Mouse (Mus musculus) limb, embryonic 14.5 days (tissue): ENCODE data around the gene Exosc9. TPM values are rescaled to one million over a fixed set of nuclear protein-coding genes. Genes with fewer than 3 reads are reported as not detected.
A peak's percentile ranks its signal among the peaks of the same experiment; 100 is the strongest.

Experiments used
- ATAC-seq: fragments of 200-750 bp; cut with Nextera tagmentation; 2 replicates; pipeline ENCODE4 v1.8.0; 2017; ENCODE audit warnings: low read depth, moderate number of reproducible peaks, moderate TSS enrichment; ENCODE audit not compliant: low FRiP score
- DNase-seq: peaks from one replicate; pipeline ENCODE4 v3.0.0-alpha.2; 2015; ENCODE audit warnings: low spot score
- H3K27ac ChIP-seq: fragments of 300-500 bp; sonication (generic); replicated peaks from 2 replicates; pipeline ENCODE4 v1.5.1; 2014; ENCODE audit warnings: low read depth, mild to moderate bottlenecking, low read length, moderate library complexity, mixed read lengths
- H3K27me3 ChIP-seq: fragments of 300-500 bp; sonication (generic); 2 replicates; pipeline ENCODE4 v1.6.1; 2014; ENCODE audit warnings: low read length, mixed read lengths; ENCODE audit not compliant: control insufficient read depth, insufficient read depth
- H3K36me3 ChIP-seq: fragments of 300-500 bp; sonication (generic); 2 replicates; pipeline ENCODE4 v1.6.1; 2014; ENCODE audit warnings: mild to moderate bottlenecking, low read length, moderate library complexity, mixed read lengths; ENCODE audit not compliant: control insufficient read depth, insufficient read depth
- H3K4me1 ChIP-seq: fragments of 300-500 bp; sonication (generic); 2 replicates; pipeline ENCODE4 v1.6.1; 2014; ENCODE audit warnings: antibody characterized with exemption, low read length, mixed read lengths; ENCODE audit not compliant: control insufficient read depth, insufficient read depth
- H3K4me2 ChIP-seq: fragments of 300-500 bp; sonication (generic); replicated peaks from 2 replicates; pipeline ENCODE4 v1.6.1; 2014; ENCODE audit warnings: low read depth, mild to moderate bottlenecking, low read length, moderate library complexity; ENCODE audit not compliant: severe bottlenecking
- H3K4me3 ChIP-seq: fragments of 300-500 bp; sonication (generic); replicated peaks from 2 replicates; pipeline ENCODE4 v1.5.1; 2014; ENCODE audit warnings: low read length
- H3K9ac ChIP-seq: fragments of 300-500 bp; sonication (generic); 2 replicates; pipeline ENCODE4 v1.6.1; 2014; ENCODE audit warnings: mild to moderate bottlenecking, low read depth, low read length, moderate library complexity; ENCODE audit not compliant: severe bottlenecking
- H3K9me3 ChIP-seq: fragments of 300-500 bp; sonication (generic); 2 replicates; pipeline ENCODE4 v1.6.1; 2016; ENCODE audit warnings: low read length; ENCODE audit not compliant: control insufficient read depth
- POLR2A ChIP-seq: fragments of 200-500 bp; IDR thresholded peaks from 2 replicates; pipeline ENCODE4 v1.8.0; 2012; ENCODE audit warnings: inconsistent platforms, mild to moderate bottlenecking, moderate library complexity, borderline replicate concordance; ENCODE audit not compliant: insufficient read depth, insufficient read length; ENCODE audit errors: extremely low read depth
- WGBS: fragments of 180-500 bp; shearing (Covaris S2); extraction: QIAGEN DNeasy Blood & Tissue Kit; methylation state at CpG from one replicate; pipeline ENCODE4 v1.1.7; 2014; 5-methylcytosine and 5-hydroxymethylcytosine counted together
- polyA plus RNA-seq, 2 experiments: library from polyadenylated mRNA; depleted of rRNA in 1 of 2; stranded (reverse) in 1 of 2; unstranded in 1 of 2; fragments of >200 nt; fragmentation: Nextera tagmentation in 1 of 2; extraction: Ambion mirVana in 1 of 2; gene quantifications; 2 replicates each; pipeline versions ENCODE4 v1.2.1 to v1.2.3; 2012 to 2014

The Exosc9 gene
- polyA plus RNA-seq, 2 experiments: 34.8 to 55.0 TPM

DNA sequence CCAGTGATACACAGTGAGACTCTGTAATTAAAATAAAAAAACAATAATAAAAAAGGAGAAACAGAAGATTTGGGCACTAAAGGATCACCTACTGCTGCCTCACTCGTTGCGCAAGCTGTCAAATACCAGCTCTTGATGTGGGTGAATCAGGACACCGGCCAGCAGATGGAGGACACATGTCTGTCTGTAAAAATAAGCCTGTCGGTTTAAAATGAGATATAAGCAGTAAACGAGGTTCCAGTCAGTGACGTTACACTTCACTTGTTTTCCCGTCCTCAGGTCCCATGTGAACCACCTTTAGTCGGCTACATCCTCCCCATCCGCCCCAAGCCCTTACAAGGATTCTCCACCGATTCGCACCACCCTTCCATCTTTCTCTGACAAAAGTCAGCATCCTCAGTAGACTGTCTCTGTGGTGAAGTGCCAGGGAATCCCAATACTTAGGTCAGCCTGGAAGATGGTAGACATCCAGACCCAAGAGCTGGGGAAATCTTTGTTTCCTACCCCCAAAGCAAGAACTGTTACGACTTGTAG, 488 bp upstream of the Exosc9 start:
- TF ChIP-seq POLR2A: no peak
- peak overlapping the region; percentile 57 for H3K9ac ChIP-seq
- H3K9me3 ChIP-seq: no peaks in the 10 kb centered on the region
- 19% methylated on average over 12 of the region's 12 CpGs for WGBS
- no peak overlapping the region for H3K27ac ChIP-seq
- ATAC-seq (peak; percentile 35), DNase-seq (no peak)
- H3K4me2 ChIP-seq: peak overlapping the region; percentile 77
- peak overlapping the region; percentile 67 for H3K4me3 ChIP-seq
- H3K27me3 ChIP-seq: no peaks in the 10 kb centered on the region
- peaks cover 27% of the 10 kb centered on the region for H3K36me3 ChIP-seq
- H3K4me1 ChIP-seq: peaks cover 6% of the 10 kb centered on the region; the same call in 1 of the 2 replicates

DNA sequence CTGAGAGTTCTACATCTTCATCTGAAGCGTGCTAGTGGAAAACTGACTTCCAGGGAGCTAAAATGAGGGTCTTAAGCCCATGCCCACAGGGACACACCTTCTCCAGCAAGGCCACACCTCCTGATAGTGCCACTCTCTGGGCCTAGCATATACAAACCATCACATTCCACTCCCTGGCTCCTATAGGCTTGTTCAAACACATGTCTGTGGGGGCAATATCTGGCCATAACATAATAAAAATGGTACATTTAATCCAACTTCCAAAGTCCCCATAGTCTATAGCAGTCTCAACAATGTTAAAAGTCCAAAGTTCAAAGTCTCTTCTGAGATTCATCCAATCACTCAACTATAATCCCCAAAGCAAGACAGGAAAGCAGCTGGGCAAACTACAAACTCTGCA, 5.2 kb downstream of the Exosc9 start:
- Histone ChIP-seq H3K4me1 (no peaks in the 10 kb centered on the region), H3K4me2 (no peak overlapping the region), H3K36me3 (peaks cover 72% of the 10 kb centered on the region), H3K4me3 (no peak overlapping the region), H3K9me3 (no peaks in the 10 kb centered on the region), H3K9ac (no peak overlapping the region), H3K27ac (no peak overlapping the region), H3K27me3 (no peaks in the 10 kb centered on the region)
- ATAC-seq: no peak
- WGBS: 92% methylated on average over 1 of the region's 1 CpGs
- TF ChIP-seq POLR2A: no peak
- DNase-seq: no peak

DNA sequence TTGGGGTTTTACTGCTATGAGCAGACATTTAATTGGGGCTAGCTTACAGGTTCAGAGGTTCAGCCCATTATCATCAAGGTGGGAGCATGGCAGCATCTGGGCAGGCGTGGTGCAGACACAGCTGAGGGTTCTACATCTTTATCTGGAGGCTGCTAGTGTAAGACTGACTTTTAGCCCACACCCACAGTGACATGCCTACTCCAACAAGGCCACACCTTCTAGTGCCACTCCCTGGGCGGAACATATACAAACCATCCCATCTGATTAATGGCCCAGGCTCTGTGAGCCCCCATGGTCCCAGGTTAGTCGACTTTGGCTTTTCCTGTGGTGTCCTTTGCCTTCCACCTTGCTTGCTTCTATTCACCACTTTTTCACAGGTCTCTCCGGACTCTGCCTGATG, 7.2 kb downstream of the Exosc9 start:
- no peak overlapping the region for H3K27ac ChIP-seq
- no peak overlapping the region for H3K4me3 ChIP-seq
- peaks cover 86% of the 10 kb centered on the region for H3K36me3 ChIP-seq
- H3K27me3 ChIP-seq: no peaks in the 10 kb centered on the region
- no peaks in the 10 kb centered on the region for H3K4me1 ChIP-seq
- 79% methylated on average over 4 of the region's 4 CpGs for WGBS
- no peak for TF ChIP-seq POLR2A
- DNase-seq (no peak), ATAC-seq (no peak)
- no peaks in the 10 kb centered on the region for H3K9me3 ChIP-seq
- no peak overlapping the region for H3K4me2 ChIP-seq
- no peak overlapping the region for H3K9ac ChIP-seq

DNA sequence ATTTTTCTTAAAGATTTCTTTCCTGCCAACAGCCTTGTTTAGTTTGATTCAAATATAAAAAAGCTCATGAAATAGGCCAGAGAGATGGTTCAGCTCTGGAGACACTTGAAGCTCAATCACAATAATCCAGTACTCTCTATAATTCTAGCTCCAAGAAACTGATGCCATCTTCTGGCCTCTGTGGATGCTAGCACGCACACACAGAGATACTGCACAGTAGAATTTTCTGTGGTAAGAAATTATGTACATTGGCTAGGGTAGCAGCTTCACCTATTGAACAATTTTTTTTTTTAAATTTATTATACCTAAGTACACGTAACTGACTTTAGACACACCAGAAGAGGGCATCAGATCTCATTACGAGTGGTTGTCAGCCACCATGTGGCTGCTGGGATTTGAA, 11.3 kb downstream of the Exosc9 start:
- H3K9me3 ChIP-seq: no peaks in the 10 kb centered on the region
- H3K27me3 ChIP-seq: no peaks in the 10 kb centered on the region
- no peak for DNase-seq
- H3K36me3 ChIP-seq: peaks cover 85% of the 10 kb centered on the region
- no peak overlapping the region for H3K27ac ChIP-seq
- no peak overlapping the region for H3K4me2 ChIP-seq
- 87% methylated on average over 3 of the region's 3 CpGs for WGBS
- no peak for TF ChIP-seq POLR2A
- H3K9ac ChIP-seq: no peak overlapping the region
- no peaks in the 10 kb centered on the region for H3K4me1 ChIP-seq
- ATAC-seq: no peak
- H3K4me3 ChIP-seq: no peak overlapping the region

DNA sequence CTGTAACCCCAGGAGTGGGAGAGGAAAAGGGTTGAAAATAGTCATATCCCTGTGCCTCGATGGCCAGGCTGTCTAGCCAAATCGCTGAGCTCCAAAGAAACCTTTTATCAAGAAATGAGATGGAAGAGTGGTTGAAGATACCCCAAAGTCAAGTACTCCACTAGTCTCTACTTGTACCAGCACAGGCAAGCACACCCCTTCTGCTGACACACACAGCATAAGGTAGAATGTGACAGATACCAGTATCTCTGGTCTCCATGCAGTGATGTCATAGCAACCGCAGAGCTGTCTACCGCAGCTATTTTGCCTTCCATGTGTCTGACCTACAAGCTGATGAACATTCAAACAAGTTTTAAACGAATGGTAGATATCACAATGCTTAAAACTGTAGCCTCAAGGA, 17.4 kb downstream of the Exosc9 start:
- 89% methylated on average over 5 of the region's 5 CpGs for WGBS
- no peak for DNase-seq
- Histone ChIP-seq H3K9me3 (no peaks in the 10 kb centered on the region), H3K4me1 (peaks cover 12% of the 10 kb centered on the region), H3K27ac (no peak overlapping the region), H3K27me3 (no peaks in the 10 kb centered on the region), H3K4me3 (peak overlapping the region; percentile 88), H3K36me3 (peaks cover 44% of the 10 kb centered on the region), H3K9ac (peak overlapping the region; percentile 80), H3K4me2 (peak overlapping the region; percentile 92)
- no peak for TF ChIP-seq POLR2A
- no peak for ATAC-seq
